Mouse (Mus musculus) CH12.LX (cell line): ENCODE results near the gene Pank2.

Source experiments
- EP300 ChIP-seq: IDR thresholded peaks from 2 replicates; pipeline ENCODE4 v1.6.1; 2011; ENCODE audit warnings: low read length, improper control_type of control experiment
- HCFC1 ChIP-seq: IDR thresholded peaks from 2 replicates; pipeline ENCODE4 v1.6.1; 2012; ENCODE audit warnings: low read depth, mild to moderate bottlenecking, inconsistent platforms, low read length, improper control_type of control experiment
- MAX ChIP-seq: IDR thresholded peaks from 2 replicates; pipeline ENCODE4 v1.6.1; 2011; ENCODE audit warnings: low read length, improper control_type of control experiment
- MAZ ChIP-seq: IDR thresholded peaks from 2 replicates; pipeline ENCODE4 v1.6.1; 2012; ENCODE audit warnings: low read depth, mild to moderate bottlenecking, inconsistent platforms, low read length, improper control_type of control experiment, moderate library complexity
- NELFE ChIP-seq: IDR thresholded peaks from 2 replicates; pipeline ENCODE4 v1.6.1; 2011; ENCODE audit warnings: low read depth, low read length, improper control_type of control experiment
- NRF1 ChIP-seq: IDR thresholded peaks from 2 replicates; pipeline ENCODE4 v1.6.1; 2014; ENCODE audit warnings: low read depth, mild to moderate bottlenecking, inconsistent platforms, low read length, improper control_type of control experiment, moderate library complexity
- POLR2A ChIP-seq: IDR thresholded peaks from 2 replicates; pipeline ENCODE4 v1.6.1; 2011; ENCODE audit warnings: low read depth, mild to moderate bottlenecking, improper control_type of control experiment, low read length
- SMC3 ChIP-seq: IDR thresholded peaks from 2 replicates; pipeline ENCODE4 v1.6.1; 2011; ENCODE audit warnings: low read depth, low read length, improper control_type of control experiment
- UBTF ChIP-seq: IDR thresholded peaks from 2 replicates; pipeline ENCODE4 v1.6.1; 2012; ENCODE audit warnings: low read depth, mild to moderate bottlenecking, inconsistent platforms, low read length, improper control_type of control experiment, moderate library complexity
- ZKSCAN1 ChIP-seq: IDR thresholded peaks from 2 replicates; pipeline ENCODE4 v1.6.1; 2012; ENCODE audit warnings: low read depth, inconsistent platforms, low read length, improper control_type of control experiment, borderline replicate concordance
- ZNF384 ChIP-seq: IDR thresholded peaks from 2 replicates; pipeline ENCODE4 v1.6.1; 2012; ENCODE audit warnings: low read depth, low read length, improper control_type of control experiment, inconsistent platforms

- TF ChIP-seq MAX = no peak
- no peak for TF ChIP-seq ZNF384
- TF ChIP-seq POLR2A = no peak
- TF ChIP-seq MAZ = no peak
- no peak for TF ChIP-seq NRF1
- TF ChIP-seq UBTF = no peak
- no peak for TF ChIP-seq SMC3
- no peak for TF ChIP-seq HCFC1
- TF ChIP-seq NELFE = no peak
- no peak for TF ChIP-seq ZKSCAN1
- no peak for TF ChIP-seq EP300
These were observed 75.3 kb downstream of the Pank2 start for GRCm38 (mm10) chr2:131337602-131338001.
